27 mouse cellular contexts compared by ENCODE assay signal in the genomic region with DNA sequence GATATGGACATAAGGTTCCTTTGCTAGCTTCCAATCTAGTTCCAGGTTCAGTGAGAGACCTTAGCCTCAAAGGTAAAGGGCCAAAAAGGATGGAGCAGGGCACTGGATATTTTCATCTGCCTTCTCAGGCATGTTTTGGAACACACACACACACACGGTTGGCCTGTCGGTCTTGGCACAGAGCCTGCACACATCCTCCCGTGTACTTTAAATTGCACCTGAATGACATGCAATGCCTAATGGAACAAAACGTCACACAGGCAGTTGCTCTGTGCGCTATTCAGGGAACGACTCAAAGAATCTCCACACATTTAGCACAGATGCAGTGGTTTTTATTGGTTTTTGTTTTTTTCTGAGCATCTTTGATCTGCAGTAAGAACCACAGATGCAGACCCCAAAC. TPM values are rescaled to one million over a fixed set of nuclear protein-coding genes. Genes with fewer than 3 reads are reported as not detected.
DNase-seq lines count a peak whose midpoint lies in the region; ATAC-seq and TF ChIP-seq lines count a peak whose summit lies in the region.
"Had no signal": no experiment of that assay in that cellular context is flagged by ENCODE, and none has a peak within 500 bp of the region (broad histone marks: within the 10 kb centered on the region; RNA-seq: fewer than 3 reads in every experiment).

No protein-coding gene starts in this region.

- H3K4me1 ChIP-seq in hindbrain, postnatal 0 days (ENCODE audit: insufficient read depth, low read length) = peaks cover 5% of the 10 kb centered on the region; the same call in 1 of the 2 replicates
- peaks cover 6% of the 10 kb centered on the region; the same call in 1 of the 2 replicates for H3K4me1 ChIP-seq in hindbrain, embryonic 16.5 days (ENCODE audit: control insufficient read depth, insufficient read depth, low read depth, low read length)
- no peaks in the 10 kb centered on the region for H3K4me1 ChIP-seq in midbrain, embryonic 14.5 days (ENCODE audit: control insufficient read depth, insufficient read depth, low read length)
- H3K4me1 ChIP-seq in midbrain, embryonic 16.5 days (ENCODE audit: control insufficient read depth, insufficient read depth, low read length) = no peaks in the 10 kb centered on the region
- H3K4me1 ChIP-seq: embryonic facial prominence, embryonic 15.5 days; forebrain, embryonic 10.5 days; heart, embryonic 15.5 days; hindbrain, embryonic 10.5 days had no signal

- no peaks in the 10 kb centered on the region for H3K27me3 ChIP-seq in hindbrain, postnatal 0 days (ENCODE audit: insufficient read depth, low read length)
- no peaks in the 10 kb centered on the region for H3K27me3 ChIP-seq in hindbrain, embryonic 16.5 days (replicated peaks; ENCODE audit: control insufficient read depth, insufficient read depth, low read length)
- H3K27me3 ChIP-seq in midbrain, embryonic 14.5 days (ENCODE audit: control insufficient read depth, insufficient read depth, low read length) = no peaks in the 10 kb centered on the region
- no peaks in the 10 kb centered on the region for H3K27me3 ChIP-seq in midbrain, embryonic 16.5 days (ENCODE audit: control insufficient read depth, insufficient read depth, low read depth, low read length)
- H3K27me3 ChIP-seq: embryonic facial prominence, embryonic 15.5 days; heart, embryonic 15.5 days; Patski had no signal

- no peak overlapping the region for H3K4me2 ChIP-seq in hindbrain, postnatal 0 days (ENCODE audit: low read depth, low read length)
- H3K4me2 ChIP-seq in hindbrain, embryonic 16.5 days (ENCODE audit: low read length) = no peak overlapping the region
- no peak overlapping the region for H3K4me2 ChIP-seq in midbrain, embryonic 14.5 days (ENCODE audit: low read length)
- H3K4me2 ChIP-seq in midbrain, embryonic 16.5 days (ENCODE audit: low read length) = no peak overlapping the region
- H3K4me2 ChIP-seq: embryonic facial prominence, embryonic 15.5 days; heart, embryonic 11.5 days; heart, embryonic 15.5 days; hindbrain, embryonic 14.5 days had no signal

- H3K36me3 ChIP-seq in hindbrain, postnatal 0 days (ENCODE audit: insufficient read depth, low read length) = no peaks in the 10 kb centered on the region
- no peaks in the 10 kb centered on the region for H3K36me3 ChIP-seq in hindbrain, embryonic 16.5 days (ENCODE audit: control insufficient read depth, insufficient read depth, low read length)
- H3K36me3 ChIP-seq in midbrain, embryonic 14.5 days (ENCODE audit: control insufficient read depth, insufficient read depth, low read length) = no peaks in the 10 kb centered on the region
- H3K36me3 ChIP-seq in midbrain, embryonic 16.5 days (ENCODE audit: control insufficient read depth, insufficient read depth, low read length) = no peaks in the 10 kb centered on the region
- H3K36me3 ChIP-seq: embryonic facial prominence, embryonic 15.5 days; forebrain, embryonic 10.5 days; heart, embryonic 15.5 days; hindbrain, embryonic 10.5 days had no signal

- no peak for TF ChIP-seq CTCF in hindbrain, postnatal 0 days (IDR thresholded peaks at IDR 0.05; ENCODE audit: low read depth)

- WGBS in hindbrain, postnatal 0 days = 29% methylated on average over 6 of the region's 6 CpGs
- WGBS in hindbrain, embryonic 16.5 days = 36% methylated on average over 6 of the region's 6 CpGs
- WGBS in midbrain, embryonic 14.5 days = 16% methylated on average over 6 of the region's 6 CpGs
- WGBS in midbrain, embryonic 16.5 days = 25% methylated on average over 6 of the region's 6 CpGs

- H3K9me3 ChIP-seq in hindbrain, postnatal 0 days (ENCODE audit: low read length) = no peaks in the 10 kb centered on the region
- no peaks in the 10 kb centered on the region for H3K9me3 ChIP-seq in hindbrain, embryonic 16.5 days (ENCODE audit: control insufficient read depth, low read length)
- H3K9me3 ChIP-seq in midbrain, embryonic 14.5 days (ENCODE audit: control insufficient read depth, low read length) = no peaks in the 10 kb centered on the region
- H3K9me3 ChIP-seq in midbrain, embryonic 16.5 days (replicated peaks; ENCODE audit: control insufficient read depth, low read length, poor library complexity, severe bottlenecking) = no peaks in the 10 kb centered on the region
- H3K9me3 ChIP-seq: embryonic facial prominence, embryonic 15.5 days; forebrain, embryonic 10.5 days; heart, embryonic 15.5 days; hindbrain, embryonic 10.5 days had no signal

- no peak overlapping the region for H3K9ac ChIP-seq in hindbrain, postnatal 0 days (replicated peaks; ENCODE audit: low read length)
- no peak overlapping the region for H3K9ac ChIP-seq in hindbrain, embryonic 16.5 days (ENCODE audit: low read depth, low read length)
- no peak overlapping the region for H3K9ac ChIP-seq in midbrain, embryonic 14.5 days (replicated peaks; ENCODE audit: low read length)
- H3K9ac ChIP-seq in midbrain, embryonic 16.5 days (ENCODE audit: low read depth, low read length) = no peak overlapping the region
- H3K9ac ChIP-seq: embryonic facial prominence, embryonic 15.5 days; heart, embryonic 15.5 days; hindbrain, embryonic 14.5 days had no signal

- peak; percentile 43 to 50 for DNase-seq in cerebellum, postnatal 14 days
- no peak for DNase-seq in cerebellum, adult 9-11 months
- peak; percentile 50 for DNase-seq in hindbrain, postnatal 0 days (ENCODE audit: low spot score)
- peak; percentile 25 for DNase-seq in midbrain, embryonic 14.5 days
- DNase-seq in retina, embryonic 14.5 days (ENCODE audit: low spot score) = peak; percentile 37
- DNase-seq in Muller cell, postnatal 12 days (ENCODE audit: inconsistent ontology term) = no peak
- DNase-seq: adrenal gland, postnatal 14 days; cerebellum, adult 18-20 months; cerebellum, postnatal 36 days; gastrocnemius, adult 2 months; gastrocnemius, postnatal 25 days had no signal

- H3K4me3 ChIP-seq in hindbrain, postnatal 0 days (ENCODE audit: low read length) = no peak overlapping the region
- no peak overlapping the region for H3K4me3 ChIP-seq in hindbrain, embryonic 16.5 days (ENCODE audit: low read length)
- H3K4me3 ChIP-seq in midbrain, embryonic 14.5 days (replicated peaks; ENCODE audit: low read depth, low read length) = no peak overlapping the region
- H3K4me3 ChIP-seq in midbrain, embryonic 16.5 days (ENCODE audit: low read depth, low read length) = no peak overlapping the region
- H3K4me3 ChIP-seq: embryonic facial prominence, embryonic 15.5 days; erythroblast, embryonic 14.5 days; forebrain, embryonic 10.5 days; gastrocnemius, adult 2 months; heart, embryonic 15.5 days; hindbrain, embryonic 10.5 days had no signal

- no peak overlapping the region for H3K27ac ChIP-seq in hindbrain, postnatal 0 days
- H3K27ac ChIP-seq in hindbrain, embryonic 16.5 days (ENCODE audit: low read depth, low read length) = no peak overlapping the region
- H3K27ac ChIP-seq in midbrain, embryonic 14.5 days (replicated peaks; ENCODE audit: low read depth, low read length) = no peak overlapping the region
- H3K27ac ChIP-seq in midbrain, embryonic 16.5 days (ENCODE audit: low read length) = no peak overlapping the region
- H3K27ac ChIP-seq: embryonic facial prominence, embryonic 15.5 days; forebrain, embryonic 10.5 days; gastrocnemius, adult 2 months; heart, embryonic 15.5 days; hindbrain, embryonic 10.5 days; hindbrain, embryonic 14.5 days had no signal

- no peak for ATAC-seq in hindbrain, postnatal 0 days
- no peak for ATAC-seq in hindbrain, embryonic 16.5 days
- ATAC-seq in midbrain, embryonic 14.5 days (ENCODE audit: low FRiP score, low TSS enrichment) = no peak
- ATAC-seq in midbrain, embryonic 16.5 days = no peak
- ATAC-seq: activated CD4-positive, CD25-positive, alpha-beta regulatory T cell, adult 4 months; forebrain, embryonic 14.5 days; inflammation-experienced regulatory T-cells, adult 6 months; Patski had no signal

RNA-seq across cellular contexts. Expression of gene Fam189a1, which starts 11.5 kb away (rescaled TPM):
- total RNA-seq in hindbrain, postnatal 0 days (2014; rRNA removed) = 23.2 and 28.4 TPM in 2 replicates
- polyA plus RNA-seq in hindbrain, postnatal 0 days (2015; fragmentation: Nextera tagmentation; extraction: Ambion mirVana) = 12.5 and 16.8 TPM in 2 replicates
- 7.9 and 9.4 TPM in 2 replicates for polyA plus RNA-seq in hindbrain, embryonic 16.5 days (2015; fragmentation: Nextera tagmentation; extraction: Ambion mirVana)
- 7.9 and 9.9 TPM in 2 replicates for polyA plus RNA-seq in midbrain, embryonic 14.5 days (2014; fragmentation: Nextera tagmentation; extraction: Ambion mirVana)
- 7.6 and 10.4 TPM in 2 replicates for polyA plus RNA-seq in midbrain, embryonic 16.5 days (2015; fragmentation: Nextera tagmentation; extraction: Ambion mirVana)
- total RNA-seq: gastrocnemius, adult 2 months; granulocyte monocyte progenitor cell, adult 5-6 weeks; heart, postnatal 25 days; MEL had no signal
- polyA plus RNA-seq: activated CD4-positive, CD25-positive, alpha-beta regulatory T cell, adult 4 months; erythroblast, embryonic 14.5 days had no signal

Comparison
In these comparisons a context has a peak if more than half of its experiments do, and no peak if none do; other contexts are left out.
1. DNase-seq: peak in cerebellum, postnatal 14 days (2 of 2), hindbrain, postnatal 0 days (single experiment), midbrain, embryonic 14.5 days (single experiment) and retina, embryonic 14.5 days (single experiment); none in cerebellum, adult 9-11 months (single experiment) and Muller cell, postnatal 12 days (single experiment).